Mouse (Mus musculus) left cerebral cortex, postnatal 4 days (tissue): ENCODE data around the gene Mcoln3. TPM values are rescaled to one million over a fixed set of nuclear protein-coding genes. Genes with fewer than 3 reads are reported as not detected.

Experiments used
- DNase-seq: peaks from one replicate; pipeline ENCODE4 v3.0.0-alpha.2; 2022
- intact Hi-C: fragments of 180-260 bp; cut with DNase I; formaldehyde crosslinking; loops from one replicate; pipeline ENCODE4 v1.15.1; 2025
- total RNA-seq, 2 experiments: library from RNA; stranded (reverse); gene quantifications; 2 replicates each; pipeline ENCODE4 v1.2.3; 2021

Mcoln3 gene
- under 1 TPM; 0.16 to 0.18 TPM for total RNA-seq

DNA sequence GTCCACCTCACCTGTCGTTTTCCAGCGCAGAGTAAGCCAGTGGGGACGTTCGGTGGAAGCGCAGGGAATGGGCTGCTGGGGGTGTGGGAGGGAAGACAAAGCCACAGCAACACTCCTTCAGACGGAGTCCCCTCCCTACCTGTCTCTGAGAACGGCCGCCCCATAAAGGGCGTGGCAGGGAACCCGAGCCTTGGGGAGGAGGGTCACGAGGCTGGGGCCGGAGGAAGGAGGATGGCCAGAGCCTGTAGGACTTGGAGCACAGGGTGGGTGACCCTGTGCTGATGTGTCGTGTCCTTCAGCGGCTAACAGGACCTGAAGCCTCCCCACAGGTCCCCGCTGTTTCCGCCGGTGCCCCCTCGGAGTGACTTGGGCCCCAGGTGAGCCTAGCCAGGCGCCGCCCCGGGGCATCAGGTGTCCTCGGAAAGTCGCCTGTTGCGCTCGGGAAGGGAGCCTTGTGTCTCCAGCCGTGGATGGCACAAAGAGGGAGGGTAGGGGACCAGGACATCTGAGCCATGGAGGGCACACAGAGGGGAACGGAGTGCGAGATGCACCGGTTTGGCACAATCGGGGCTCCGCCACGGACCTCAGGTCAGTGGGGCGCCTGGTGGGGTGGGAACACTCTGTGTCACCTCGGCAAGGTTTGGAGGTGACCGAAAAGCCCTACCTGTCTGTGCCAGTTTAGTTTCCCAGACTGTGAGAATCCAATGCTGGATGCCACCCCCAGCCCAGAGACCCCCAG is at the start of gene Mcoln3:
TSS of gene Mcoln3 (plus strand) at position 193 of the 739 bp plus-strand sequence.
- intact Hi-C loops: no loop called here
- DNase-seq: no peak

DNA sequence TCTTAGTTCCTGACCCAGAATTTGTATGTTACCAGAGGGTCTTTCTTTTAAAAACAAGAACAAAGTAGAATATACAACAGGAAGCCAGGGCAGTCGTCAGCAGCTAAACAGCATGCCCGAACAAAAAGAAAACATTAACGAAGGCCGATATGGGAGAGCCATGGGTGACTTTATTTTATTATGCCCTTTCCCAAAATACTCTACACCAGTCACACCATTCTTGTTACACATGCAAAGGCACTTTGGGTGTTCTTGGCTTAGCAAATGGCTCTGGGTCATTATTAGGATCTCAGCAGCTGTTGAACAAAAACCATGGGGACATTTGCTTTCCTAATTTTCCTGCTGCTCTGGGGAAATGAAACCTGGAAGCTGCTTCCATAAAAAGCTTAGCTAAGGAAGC is 48.0 kb upstream of the Mcoln3 start:
- DNase-seq: no peak
- intact Hi-C loops: no loop called here

DNA sequence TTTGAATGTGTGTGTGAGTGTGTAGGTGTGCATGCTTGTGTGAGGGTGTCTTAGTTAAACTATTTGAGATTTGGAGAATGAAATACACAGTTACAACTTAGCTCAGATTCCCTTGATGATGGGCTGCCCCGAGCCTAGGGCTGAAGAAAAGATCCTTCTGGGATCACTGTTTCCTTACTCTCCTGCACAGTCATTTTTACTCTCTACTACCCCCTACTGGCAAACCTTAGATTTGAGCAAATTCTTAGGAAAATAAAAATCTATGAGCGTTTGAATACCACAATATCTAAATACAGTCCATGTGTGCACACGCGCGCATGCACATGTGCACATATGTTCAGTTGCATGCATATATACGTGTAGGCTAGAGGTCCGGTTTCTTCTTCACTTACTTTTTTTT is 44.5 kb upstream of the Mcoln3 start:
- no peak for DNase-seq
- intact Hi-C loops: no loop called here

DNA sequence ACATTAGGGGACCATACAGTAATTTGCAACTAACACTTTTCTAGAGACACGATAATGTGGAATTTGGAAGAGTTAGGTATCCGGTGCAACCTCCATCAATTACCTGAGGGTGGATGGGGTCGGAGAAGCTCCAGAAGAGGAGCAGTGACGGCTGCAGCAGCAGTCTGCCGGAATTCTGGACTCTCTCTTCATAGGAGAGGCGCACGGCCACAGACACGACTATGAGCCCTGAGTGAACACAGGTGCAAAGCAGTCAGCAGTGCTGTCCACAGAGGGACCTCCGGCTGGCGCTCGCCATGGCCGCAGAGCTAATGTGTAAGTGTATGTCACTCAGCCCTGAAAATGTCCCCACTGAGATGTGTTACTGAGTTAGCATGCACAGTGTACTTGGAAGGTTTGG is 37.0 kb upstream of the Mcoln3 start:
- intact Hi-C loops: no loop called here
- DNase-seq: no peak

GRCm38 (mm10) chr3:146090988-146091657 is 26.1 kb upstream of the Mcoln3 start:
- no peak for DNase-seq
- intact Hi-C loops: no loop called here

- intact Hi-C loops: no loop called here
- no peak for DNase-seq
Measured at GRCm38 (mm10) chr3:146095066-146095465, 22.2 kb upstream of the Mcoln3 start.

- DNase-seq: no peak
- intact Hi-C loops: no loop called here
Measured at GRCm38 (mm10) chr3:146096986-146097385, 20.3 kb upstream of the Mcoln3 start.

GRCm38 (mm10) chr3:146097861-146098260 is 19.4 kb upstream of the Mcoln3 start:
- intact Hi-C loops: no loop called here
- DNase-seq: no peak

DNA sequence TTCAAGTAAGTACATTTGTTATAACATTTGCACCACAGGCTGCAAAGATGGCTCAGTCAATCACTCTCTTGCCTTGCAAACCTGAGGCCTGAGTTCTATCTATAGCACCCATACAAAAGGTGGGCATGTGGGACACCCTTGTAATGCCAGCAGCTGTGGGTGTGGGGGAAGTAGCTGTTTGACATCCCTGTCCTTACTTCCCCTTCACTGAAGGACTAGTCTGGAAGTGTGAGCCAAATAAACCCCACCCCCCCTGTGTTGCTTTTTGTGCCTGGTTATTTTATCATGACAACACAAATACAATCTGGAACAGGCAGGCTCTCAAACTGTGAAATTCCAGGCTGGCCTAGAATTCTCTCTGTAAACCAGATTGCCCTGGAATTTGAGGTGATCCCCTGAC is 17.3 kb upstream of the Mcoln3 start:
- no peak for DNase-seq
- intact Hi-C loops: loop anchor here (10.0 kb wide), 1 partner anchor 145 kb away; no protein-coding TSS in a partner anchor

DNA sequence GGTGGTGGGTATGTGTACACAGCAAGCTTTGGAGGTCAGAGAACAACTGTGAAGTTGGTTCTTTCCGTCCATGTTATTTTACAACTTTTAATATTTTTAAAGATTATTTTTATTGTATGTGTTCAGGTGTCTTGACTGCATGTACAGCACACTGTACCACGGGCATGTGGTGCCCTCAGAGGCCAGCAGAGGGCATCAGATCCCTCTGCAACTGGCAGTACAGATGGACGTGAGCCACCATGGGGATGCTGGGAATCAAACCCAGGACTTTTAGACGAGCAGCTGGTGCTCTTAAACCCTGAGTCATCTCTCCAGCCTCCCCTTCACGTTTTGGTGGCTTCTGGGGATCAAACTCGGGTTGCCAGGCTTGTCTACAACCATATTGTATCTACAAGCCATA is 15.2 kb upstream of the Mcoln3 start:
- intact Hi-C loops: loop anchor here (10.0 kb wide), 1 partner anchor 147 kb away; no protein-coding TSS in a partner anchor
- DNase-seq: no peak

GRCm38 (mm10) chr3:146107116-146107849 is 10.0 kb upstream of the Mcoln3 start:
- intact Hi-C loops: loop anchor here (10.0 kb wide), 1 partner anchor 152 kb away; no protein-coding TSS in a partner anchor

GRCm38 (mm10) chr3:146107921-146108571 is 9.2 kb upstream of the Mcoln3 start, which contains the start of gene Wdr63:
Gene Wdr63, minus strand, starts transcription at chr3:146108130.
- intact Hi-C loops: loop anchor here (10.0 kb wide), 1 partner anchor 153 kb away; no protein-coding TSS in a partner anchor

More at GRCm38 (mm10) chr3:146107116-146107849, 10.0 kb upstream of the Mcoln3 start:
- peak; percentile 10 for DNase-seq

DNA sequence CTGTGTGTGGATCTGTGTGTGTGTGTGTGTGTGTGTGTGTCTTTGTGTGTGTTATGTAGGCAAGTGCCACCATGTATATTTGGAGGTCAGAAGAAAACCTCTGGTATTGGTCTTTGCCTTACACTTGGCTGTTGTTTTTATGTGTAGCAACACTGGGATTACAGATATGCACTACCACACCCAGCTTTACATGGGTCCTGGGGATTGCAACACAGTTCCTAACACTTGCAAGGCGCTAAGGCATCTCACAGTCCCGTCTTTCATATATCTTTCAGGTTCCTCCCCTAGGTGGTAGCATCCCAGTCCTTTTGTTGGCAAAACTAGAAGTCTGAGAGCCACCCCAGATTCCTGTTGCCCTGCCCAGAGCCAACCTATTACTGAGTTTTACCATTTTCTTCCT is 8.3 kb upstream of the Mcoln3 start:
- DNase-seq: no peak
- intact Hi-C loops: loop anchor here (10.0 kb wide), 1 partner anchor 154 kb away; no protein-coding TSS in a partner anchor

More at GRCm38 (mm10) chr3:146107921-146108571, 9.2 kb upstream of the Mcoln3 start, which contains the start of gene Wdr63:
- DNase-seq: peak; percentile 59

DNA sequence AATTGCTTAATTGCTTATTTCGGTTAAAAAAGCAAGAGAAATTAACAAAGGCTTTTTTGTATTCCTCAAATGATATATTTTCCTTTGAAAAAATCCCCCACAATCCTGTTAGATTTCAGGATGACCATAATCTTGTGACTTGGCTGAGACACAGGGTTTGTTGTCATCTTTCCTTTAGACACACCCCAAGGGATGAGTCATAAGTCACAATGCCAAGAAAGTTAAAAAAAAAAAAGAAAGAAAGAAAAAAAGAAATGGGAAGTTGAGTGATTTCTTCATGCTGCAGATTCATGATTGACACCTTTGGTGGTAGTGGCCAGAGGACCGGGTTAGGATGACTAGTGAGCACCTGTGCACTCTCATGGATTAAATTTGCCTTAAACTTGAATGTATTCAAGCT is 6.9 kb upstream of the Mcoln3 start:
- intact Hi-C loops: no loop called here
- DNase-seq: no peak

GRCm38 (mm10) chr3:146110916-146111315 is 6.3 kb upstream of the Mcoln3 start:
- intact Hi-C loops: no loop called here
- DNase-seq: no peak

- intact Hi-C loops: no loop called here
- DNase-seq: no peak
Measured at GRCm38 (mm10) chr3:146117997-146118457, 777 bp downstream of the Mcoln3 start.

DNA sequence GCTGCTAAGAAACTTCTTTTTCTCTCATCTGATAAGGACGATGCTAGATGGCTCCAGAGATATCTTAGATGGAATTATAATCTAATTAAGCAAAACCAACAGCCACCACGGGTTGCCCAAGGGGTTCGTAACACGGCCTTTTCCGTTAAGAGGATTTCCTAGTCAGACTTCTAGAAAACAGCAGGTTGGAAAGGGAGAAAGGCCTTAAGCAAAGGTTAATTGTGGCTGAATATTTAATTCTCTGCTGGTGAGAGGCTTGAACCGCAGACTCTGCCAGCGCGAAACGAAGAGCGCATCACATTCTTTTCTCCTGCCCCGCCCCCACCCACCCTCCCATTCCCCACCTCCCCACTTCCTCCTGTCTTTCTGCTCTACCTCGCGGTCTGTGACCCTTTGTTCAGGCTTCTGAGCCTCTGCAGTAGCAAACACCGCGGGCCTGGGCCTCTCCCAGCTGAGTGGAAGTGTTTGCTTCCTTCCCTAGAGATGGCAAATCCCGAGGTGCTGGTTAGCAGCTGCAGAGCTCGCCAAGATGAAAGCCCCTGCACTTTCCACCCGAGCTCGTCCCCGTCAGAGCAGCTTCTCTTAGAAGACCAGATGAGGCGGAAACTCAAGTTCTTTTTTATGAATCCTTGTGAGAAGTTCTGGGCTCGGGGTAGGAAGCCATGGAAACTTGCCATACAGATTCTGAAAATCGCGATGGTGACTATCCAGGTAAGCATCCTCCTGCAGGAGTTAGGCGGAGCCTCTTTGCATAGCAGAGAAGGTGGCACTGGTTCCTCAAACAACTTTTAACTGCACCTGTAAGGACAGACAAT is 4.3 kb downstream of the Mcoln3 start:
- intact Hi-C loops: no loop called here
- no peak for DNase-seq

GRCm38 (mm10) chr3:146122125-146122420 is 4.8 kb downstream of the Mcoln3 start:
- intact Hi-C loops: no loop called here
- DNase-seq: no peak

GRCm38 (mm10) chr3:146122807-146123463 is 5.7 kb downstream of the Mcoln3 start:
- no peak for DNase-seq
- intact Hi-C loops: no loop called here
